Mouse (Mus musculus): Measurements from ENCODE around the gene Sacs. TPM values are rescaled to one million over a fixed set of nuclear protein-coding genes. Genes with fewer than 3 reads are reported as not detected.
"Not testable (repeated sequence)": the region's sequence is repeated elsewhere in the genome, so short reads cannot be mapped to it uniquely, and the experiment has no call there.

The Sacs gene
- total RNA-seq (2021): 10 to 100 TPM; 58.3 to 59.1 TPM

- peak; percentile 39 to 48 for DNase-seq
Measured at GRCm38 (mm10) chr14:61137994-61138726, at the start of gene Sacs. Sacs (plus strand) TSS chr14:61138457.

- DNase-seq: peak; percentile 46 to 66
Measured at GRCm38 (mm10) chr14:61090955-61091354, 47.3 kb upstream of the Sacs start.

- peak; percentile 19 to 26 for DNase-seq
Measured at GRCm38 (mm10) chr14:61092073-61092472, 46.2 kb upstream of the Sacs start.

GRCm38 (mm10) chr14:61097974-61098625 lies 40.2 kb upstream of the Sacs start:
- no peak for DNase-seq

GRCm38 (mm10) chr14:61100736-61101135 lies 37.5 kb upstream of the Sacs start:
- DNase-seq: no peak

GRCm38 (mm10) chr14:61106404-61106803 lies 31.9 kb upstream of the Sacs start:
- DNase-seq: no peak

- DNase-seq: no peak
Measured at GRCm38 (mm10) chr14:61108625-61109024, 29.6 kb upstream of the Sacs start.

GRCm38 (mm10) chr14:61112404-61112803 lies 25.9 kb upstream of the Sacs start:
- peak; percentile 80 for DNase-seq

GRCm38 (mm10) chr14:61124755-61125154 lies 13.5 kb upstream of the Sacs start:
- DNase-seq: no peak

- DNase-seq: no peak
Measured at GRCm38 (mm10) chr14:61125201-61125600, 13.1 kb upstream of the Sacs start.

- DNase-seq: not testable (repeated sequence)
Measured at GRCm38 (mm10) chr14:61127365-61127764, 10.9 kb upstream of the Sacs start.

GRCm38 (mm10) chr14:61128961-61129507 lies 9.2 kb upstream of the Sacs start:
- DNase-seq: no peak

- no peak for DNase-seq
Measured at GRCm38 (mm10) chr14:61132556-61132955, 5.7 kb upstream of the Sacs start.

GRCm38 (mm10) chr14:61134381-61135030 lies 3.8 kb upstream of the Sacs start:
- DNase-seq: no peak

GRCm38 (mm10) chr14:61137410-61137809 lies 847 bp upstream of the Sacs start:
- no peak for DNase-seq

GRCm38 (mm10) chr14:61138727-61139067 lies 440 bp downstream of the Sacs start:
- DNase-seq: no peak

- DNase-seq: no peak
Measured at GRCm38 (mm10) chr14:61143358-61143757, 5.1 kb downstream of the Sacs start.

- no peak for DNase-seq
Measured at GRCm38 (mm10) chr14:61143869-61144268, 5.6 kb downstream of the Sacs start.

- not testable (repeated sequence) for DNase-seq
Measured at GRCm38 (mm10) chr14:61150416-61150815, 12.2 kb downstream of the Sacs start.

- no peak for DNase-seq
Measured at GRCm38 (mm10) chr14:61154900-61155585, 16.8 kb downstream of the Sacs start.

GRCm38 (mm10) chr14:61155687-61156086 lies 17.4 kb downstream of the Sacs start:
- DNase-seq: no peak

- not testable (repeated sequence) for DNase-seq
Measured at GRCm38 (mm10) chr14:61157426-61157825, 19.2 kb downstream of the Sacs start.

GRCm38 (mm10) chr14:61160920-61161319 lies 22.7 kb downstream of the Sacs start:
- DNase-seq: no peak
